Mouse (Mus musculus): Measurements from ENCODE around the gene Spryd4.

DNA sequence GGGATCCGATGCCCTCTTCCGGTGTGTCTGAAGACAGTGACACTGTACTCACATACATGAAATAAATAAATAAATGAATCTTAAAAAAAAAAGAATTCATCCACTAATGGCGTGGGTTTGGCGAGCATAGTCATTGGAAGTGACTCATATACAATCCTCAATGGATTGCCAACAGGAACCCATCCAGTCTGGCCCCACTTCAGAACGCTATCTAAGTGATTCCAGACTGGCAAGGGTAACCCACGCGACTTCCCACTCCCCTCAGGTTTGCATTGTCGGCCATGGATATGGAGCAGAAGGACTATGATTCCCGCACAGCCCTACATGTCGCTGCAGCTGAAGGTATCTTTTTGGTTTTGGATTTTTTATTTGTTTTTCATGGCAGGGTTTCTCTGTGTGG is 3.3 kb downstream of the Spryd4 start:
- TF ChIP-seq MYOG (IDR thresholded peaks at IDR 0.05; ENCODE audit: control insufficient read depth in 1 of 3, insufficient read depth in 1 of 3, insufficient read length in 2 of 3, low read depth in 2 of 3) (no peak), TCF12 (IDR thresholded peaks at IDR 0.05; ENCODE audit: insufficient read depth, poor library complexity, severe bottlenecking) (no peak), POLR2A (IDR thresholded peaks at IDR 0.05; ENCODE audit: insufficient read length, low read depth) (no peak), POLR2AphosphoS2 (IDR thresholded peaks at IDR 0.05; ENCODE audit: insufficient read length, low read depth) (no peak), REST (IDR thresholded peaks at IDR 0.05; ENCODE audit: insufficient read depth, insufficient read length) (no peak), MYOD1 (IDR thresholded peaks at IDR 0.05; ENCODE audit: control insufficient read depth in 1 of 3, insufficient read length in 2 of 3, low read depth in 2 of 3) (no peak), SRF (IDR thresholded peaks at IDR 0.05; ENCODE audit: control insufficient read depth, insufficient read length, low read depth) (no peak)

Data from myocyte (in vitro differentiated cells).